Mouse (Mus musculus) stomach, embryonic 16.5 days (tissue): ENCODE results near the gene Adgrl3. TPM values are rescaled to one million over a fixed set of nuclear protein-coding genes. Genes with fewer than 3 reads are reported as not detected.

ENCODE experiments used
- ATAC-seq: fragments of 200-750 bp; cut with Nextera tagmentation; 2 replicates; pipeline ENCODE4 v1.8.0; 2017; ENCODE audit warnings: moderate number of reproducible peaks, moderate TSS enrichment; ENCODE audit not compliant: insufficient read depth, low FRiP score
- H3K27ac ChIP-seq: fragments of 300-500 bp; sonication (generic); 2 replicates; pipeline ENCODE4 v1.5.1; 2014; ENCODE audit warnings: low read length
- H3K27me3 ChIP-seq: fragments of 300-500 bp; sonication (generic); 2 replicates; pipeline ENCODE4 v1.6.1; 2014; ENCODE audit warnings: low read length, control low read depth, mixed read lengths; ENCODE audit not compliant: control insufficient read depth, insufficient read depth
- H3K36me3 ChIP-seq: fragments of 300-500 bp; sonication (generic); 2 replicates; pipeline ENCODE4 v1.6.1; 2014; ENCODE audit warnings: low read length; ENCODE audit not compliant: control insufficient read depth, insufficient read depth
- H3K4me1 ChIP-seq: fragments of 300-500 bp; sonication (generic); 2 replicates; pipeline ENCODE4 v1.6.1; 2014; ENCODE audit warnings: low read length, control low read depth, mixed read lengths; ENCODE audit not compliant: control insufficient read depth, insufficient read depth
- H3K4me2 ChIP-seq: fragments of 300-500 bp; sonication (generic); 2 replicates; pipeline ENCODE4 v1.6.1; 2014; ENCODE audit warnings: low read depth, low read length, mixed read lengths
- H3K4me3 ChIP-seq: fragments of 300-500 bp; sonication (generic); replicated peaks from 2 replicates; pipeline ENCODE4 v1.5.1; 2014; ENCODE audit warnings: mild to moderate bottlenecking, low read length
- H3K9ac ChIP-seq: fragments of 300-500 bp; sonication (generic); 2 replicates; pipeline ENCODE4 v1.6.1; 2014; ENCODE audit warnings: low read length
- H3K9me3 ChIP-seq: fragments of 300-500 bp; sonication (generic); replicated peaks from 2 replicates; pipeline ENCODE4 v1.6.1; 2016; ENCODE audit warnings: low read length, control low read depth; ENCODE audit not compliant: control insufficient read depth
- WGBS: fragments of 180-500 bp; shearing (Covaris S2); extraction: QIAGEN DNeasy Blood & Tissue Kit; methylation state at CpG from one replicate; pipeline ENCODE4 v1.1.7; 2014; 5-methylcytosine and 5-hydroxymethylcytosine counted together
- polyA plus RNA-seq: library from polyadenylated mRNA; unstranded; fragments of >200 nt; fragmentation: Nextera tagmentation; extraction: Ambion mirVana; gene quantifications from 2 replicates; pipeline ENCODE4 v1.2.1, GENCODE M21; 2015

The Adgrl3 gene
- polyA plus RNA-seq, 1 experiment from 2014 or later, result 17.0 TPM

- H3K4me2 ChIP-seq, result no peak overlapping the region
- ATAC-seq, result no peak
- no peaks in the 10 kb centered on the region for H3K4me1 ChIP-seq
- WGBS, result 56% methylated on average over 2 of the region's 2 CpGs
- H3K27ac ChIP-seq, result no peak overlapping the region
- H3K9me3 ChIP-seq, result no peaks in the 10 kb centered on the region
- no peaks in the 10 kb centered on the region for H3K27me3 ChIP-seq
- no peak overlapping the region for H3K9ac ChIP-seq
- no peak overlapping the region for H3K4me3 ChIP-seq
- no peaks in the 10 kb centered on the region for H3K36me3 ChIP-seq
Observed at GRCm38 (mm10) chr5:81653941-81654340, 634.0 kb downstream of the Adgrl3 start.

- Histone ChIP-seq H3K4me3 (no peak overlapping the region), H3K9ac (no peak overlapping the region), H3K4me1 (no peaks in the 10 kb centered on the region), H3K27me3 (no peaks in the 10 kb centered on the region), H3K4me2 (no peak overlapping the region), H3K9me3 (no peaks in the 10 kb centered on the region), H3K27ac (no peak overlapping the region), H3K36me3 (no peaks in the 10 kb centered on the region)
- 58% methylated on average over 6 of the region's 6 CpGs for WGBS
- ATAC-seq, result no peak
Observed at GRCm38 (mm10) chr5:81661611-81662390, 641.9 kb downstream of the Adgrl3 start.

DNA sequence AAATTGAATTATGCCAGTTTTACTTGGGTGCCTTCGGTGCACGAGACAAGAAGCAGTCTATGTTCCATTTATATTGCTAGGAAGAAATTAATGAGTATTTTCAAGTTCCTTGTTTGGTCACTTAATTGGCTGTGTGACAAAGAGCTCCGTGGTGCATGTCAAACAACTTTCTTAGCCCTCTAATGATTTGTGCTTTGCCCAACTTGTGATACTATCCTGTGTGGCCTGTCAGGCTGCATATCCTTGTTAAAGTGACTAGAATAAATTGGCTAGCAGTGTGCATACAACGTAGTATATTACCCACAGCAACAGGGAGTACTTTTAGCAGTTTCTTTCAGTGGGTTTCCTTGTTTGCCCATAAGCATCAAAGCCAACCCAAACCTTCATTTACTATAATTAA, 651.1 kb downstream of the Adgrl3 start:
- no peak for ATAC-seq
- no peaks in the 10 kb centered on the region for H3K27me3 ChIP-seq
- H3K27ac ChIP-seq, result no peak overlapping the region
- no peak overlapping the region for H3K4me2 ChIP-seq
- no peaks in the 10 kb centered on the region for H3K9me3 ChIP-seq
- H3K36me3 ChIP-seq, result no peaks in the 10 kb centered on the region
- H3K9ac ChIP-seq, result no peak overlapping the region
- H3K4me1 ChIP-seq, result peaks cover 7% of the 10 kb centered on the region
- H3K4me3 ChIP-seq, result no peak overlapping the region
- 61% methylated on average over 4 of the region's 4 CpGs for WGBS

DNA sequence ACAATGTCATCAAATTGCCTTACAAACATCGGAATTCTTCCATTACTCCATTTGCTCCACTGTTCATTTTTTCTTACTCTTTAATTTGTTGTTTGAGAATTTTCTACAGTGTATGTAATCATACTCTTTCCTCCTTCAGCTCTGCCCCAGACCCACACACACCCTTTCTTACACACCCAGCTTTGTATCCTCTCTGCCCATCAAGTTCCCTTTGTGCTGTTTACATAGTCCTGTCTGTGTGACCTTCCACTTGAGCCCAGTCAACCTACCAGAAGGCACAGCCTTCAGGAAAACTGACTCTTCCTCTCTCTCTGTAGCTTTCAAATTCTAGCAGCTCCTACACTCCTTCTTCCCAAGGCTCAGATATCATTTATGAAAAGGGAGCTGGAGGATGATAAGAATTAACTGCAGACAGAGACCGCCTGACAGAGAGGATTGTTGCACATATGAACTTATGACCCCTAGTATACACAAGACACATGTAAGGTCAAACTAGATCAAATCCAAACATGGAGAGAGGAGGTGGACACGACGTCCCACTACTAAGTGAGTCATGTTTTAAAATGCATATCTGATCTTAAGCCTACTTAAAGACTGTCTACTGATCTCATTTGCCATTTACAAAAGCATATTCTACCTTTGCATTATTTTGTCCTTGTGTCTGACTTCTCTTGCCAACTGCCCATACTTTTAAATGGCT, 654.5 kb downstream of the Adgrl3 start:
- Histone ChIP-seq H3K4me3 (no peak overlapping the region), H3K27ac (no peak overlapping the region; the same call in 1 of the 2 replicates), H3K27me3 (no peaks in the 10 kb centered on the region), H3K36me3 (no peaks in the 10 kb centered on the region), H3K4me1 (peaks cover 7% of the 10 kb centered on the region), H3K9me3 (no peaks in the 10 kb centered on the region), H3K4me2 (no peak overlapping the region), H3K9ac (no peak overlapping the region)
- 53% methylated on average over 4 of the region's 4 CpGs for WGBS
- ATAC-seq, result peak; percentile 50; the same call in 1 of the 2 replicates

DNA sequence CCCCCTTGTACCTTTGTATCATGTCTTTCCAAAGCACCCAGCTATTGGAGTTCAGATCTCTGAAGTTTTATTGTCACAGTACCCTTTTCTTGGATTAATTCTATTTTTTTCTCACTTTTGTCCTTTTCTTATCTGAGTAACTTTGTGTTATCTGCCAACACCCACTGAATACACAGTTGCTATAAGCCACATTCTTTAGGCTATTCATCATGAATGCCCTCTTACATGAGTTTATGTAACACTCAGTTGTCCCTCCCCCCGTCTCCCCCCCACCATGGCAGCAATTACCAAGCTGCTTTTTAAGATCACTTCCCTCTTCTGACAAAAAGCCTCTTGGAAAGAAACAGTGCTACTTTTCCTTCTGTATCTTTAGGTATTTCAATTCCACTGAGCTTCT, 655.0 kb downstream of the Adgrl3 start:
- no peaks in the 10 kb centered on the region for H3K36me3 ChIP-seq
- 38% methylated on average over 1 of the region's 1 CpGs for WGBS
- peaks cover 7% of the 10 kb centered on the region for H3K4me1 ChIP-seq
- H3K4me2 ChIP-seq, result no peak overlapping the region
- H3K9ac ChIP-seq, result no peak overlapping the region
- H3K9me3 ChIP-seq, result no peaks in the 10 kb centered on the region
- no peak overlapping the region for H3K4me3 ChIP-seq
- no peak overlapping the region for H3K27ac ChIP-seq
- H3K27me3 ChIP-seq, result no peaks in the 10 kb centered on the region
- ATAC-seq, result peak; percentile 66; the same call in 1 of the 2 replicates

- 87% methylated on average over 1 of the region's 1 CpGs for WGBS
- no peak overlapping the region for H3K27ac ChIP-seq
- no peaks in the 10 kb centered on the region for H3K9me3 ChIP-seq
- H3K9ac ChIP-seq, result no peak overlapping the region
- no peak overlapping the region for H3K4me3 ChIP-seq
- H3K4me2 ChIP-seq, result no peak overlapping the region
- no peaks in the 10 kb centered on the region for H3K36me3 ChIP-seq
- H3K4me1 ChIP-seq, result peaks cover 7% of the 10 kb centered on the region
- no peaks in the 10 kb centered on the region for H3K27me3 ChIP-seq
- no peak for ATAC-seq
Observed at GRCm38 (mm10) chr5:81676896-81677295, 657.0 kb downstream of the Adgrl3 start.

DNA sequence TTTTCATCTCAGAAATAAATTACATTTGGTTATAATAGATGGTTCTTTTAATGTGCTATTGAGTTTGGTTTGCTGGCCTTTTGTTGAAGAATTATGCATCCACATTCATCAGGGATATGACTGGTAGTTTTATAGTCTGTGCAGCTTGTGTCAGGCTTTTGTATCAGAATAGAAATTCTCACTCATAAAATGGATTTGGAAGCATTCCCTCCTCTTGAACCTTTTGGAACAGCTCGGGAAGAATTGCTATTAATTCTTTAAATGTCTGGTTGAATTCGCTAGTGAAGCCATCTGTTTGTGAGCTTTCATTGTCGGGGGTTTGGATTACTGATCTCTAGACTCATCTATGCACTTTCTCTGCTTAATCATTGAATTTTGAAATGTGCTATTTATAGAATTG, 666.3 kb downstream of the Adgrl3 start:
- 59% methylated on average over 3 of the region's 3 CpGs for WGBS

DNA sequence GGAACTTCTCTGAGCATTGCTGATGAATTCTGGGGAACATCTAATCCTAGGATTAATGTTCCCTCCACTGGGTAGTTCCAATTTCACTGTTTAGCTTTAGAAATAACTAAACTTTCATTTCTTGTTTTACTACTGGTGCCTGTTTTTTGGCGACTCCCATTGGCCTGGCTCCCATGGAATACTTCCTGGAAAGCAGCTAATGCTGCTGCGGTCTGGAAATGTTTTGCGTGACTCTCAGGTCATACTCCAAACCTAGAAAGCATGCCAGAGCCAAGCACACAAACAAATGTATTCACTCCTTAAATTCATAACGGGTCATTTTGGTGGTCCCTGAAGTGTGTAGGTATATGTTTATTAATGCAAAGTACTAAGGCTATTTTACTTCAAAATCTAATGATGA, 666.9 kb downstream of the Adgrl3 start:
- H3K4me3 ChIP-seq, result no peak overlapping the region
- no peak overlapping the region for H3K9ac ChIP-seq
- H3K9me3 ChIP-seq, result no peaks in the 10 kb centered on the region
- no peaks in the 10 kb centered on the region for H3K27me3 ChIP-seq
- 60% methylated on average over 4 of the region's 4 CpGs for WGBS
- no peak overlapping the region for H3K4me2 ChIP-seq
- no peak overlapping the region for H3K27ac ChIP-seq
- no peaks in the 10 kb centered on the region for H3K36me3 ChIP-seq
- no peak for ATAC-seq
- H3K4me1 ChIP-seq, result no peaks in the 10 kb centered on the region

More for the DNA sequence above, 666.3 kb downstream of the Adgrl3 start:
- no peaks in the 10 kb centered on the region for H3K9me3 ChIP-seq
- H3K27me3 ChIP-seq, result no peaks in the 10 kb centered on the region
- no peaks in the 10 kb centered on the region for H3K4me1 ChIP-seq
- no peak overlapping the region for H3K4me3 ChIP-seq
- no peak overlapping the region for H3K4me2 ChIP-seq
- no peak overlapping the region for H3K9ac ChIP-seq
- H3K27ac ChIP-seq, result no peak overlapping the region
- ATAC-seq, result no peak
- H3K36me3 ChIP-seq, result no peaks in the 10 kb centered on the region

GRCm38 (mm10) chr5:81729620-81730019, 709.7 kb downstream of the Adgrl3 start:
- Histone ChIP-seq H3K36me3 (no peaks in the 10 kb centered on the region), H3K4me2 (no peak overlapping the region), H3K9ac (no peak overlapping the region), H3K4me1 (no peaks in the 10 kb centered on the region), H3K9me3 (no peaks in the 10 kb centered on the region), H3K27me3 (no peaks in the 10 kb centered on the region), H3K27ac (no peak overlapping the region), H3K4me3 (no peak overlapping the region)
- no peak for ATAC-seq
- WGBS, result 41% methylated on average over 3 of the region's 3 CpGs
